Mouse (Mus musculus): Measurements from ENCODE around the gene Spaca9. TPM values are rescaled to one million over a fixed set of nuclear protein-coding genes. Genes with fewer than 3 reads are reported as not detected.

Spaca9 gene
- total RNA-seq, 2 experiments from 2014 or later: 0.96 TPM; not detected in 1

DNA sequence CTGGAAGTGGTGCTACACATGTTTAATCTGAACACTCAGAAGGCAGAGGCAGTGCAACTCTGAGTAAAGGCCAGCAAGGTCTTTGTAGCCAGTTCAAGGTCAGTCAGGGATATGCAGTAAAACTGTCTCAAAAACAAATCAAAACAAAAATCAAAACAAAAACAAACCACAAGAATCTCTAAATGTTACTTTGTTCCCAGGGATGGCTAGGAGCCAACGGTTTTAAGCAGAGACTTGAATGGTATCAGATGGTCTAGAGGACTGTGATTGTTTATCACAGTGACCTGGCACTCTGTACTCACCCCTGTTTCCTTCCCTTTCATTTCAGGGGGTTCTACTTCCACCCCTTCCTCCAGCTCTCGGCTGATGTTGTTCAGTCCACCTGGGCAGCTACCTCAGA is 28.1 kb downstream of the Spaca9 start:
- DNase-seq (ENCODE audit: low spot score in 2 of 2): no peak

DNA sequence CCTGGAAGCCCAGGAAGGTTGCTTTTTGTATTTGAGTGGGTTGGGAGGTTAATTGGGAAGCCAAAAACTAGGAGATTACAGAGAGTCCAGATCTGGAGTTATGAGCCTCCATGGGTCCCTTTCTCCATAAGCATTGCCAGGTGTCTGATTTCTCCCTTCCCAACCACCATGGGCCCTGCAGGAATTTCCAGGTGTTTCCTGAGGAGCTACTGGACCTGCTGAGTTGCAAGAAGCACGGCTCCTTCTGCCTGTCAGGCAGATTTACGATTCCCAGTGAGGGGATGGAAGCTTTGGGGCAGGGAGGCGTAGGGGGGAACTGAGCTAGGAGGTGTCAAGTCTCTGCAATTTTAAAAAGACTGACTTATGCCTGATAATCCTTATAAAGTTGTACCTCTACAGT is 33.7 kb downstream of the Spaca9 start:
- DNase-seq (ENCODE audit: low spot score in 2 of 2): no peak

GRCm38 (mm10) chr2:28662891-28663290 is 36.6 kb downstream of the Spaca9 start:
- no peak for DNase-seq (ENCODE audit: low spot score in 2 of 2)

- DNase-seq (ENCODE audit: low spot score in 2 of 2): no peak
Measured at GRCm38 (mm10) chr2:28656216-28656615, 43.3 kb downstream of the Spaca9 start.

GRCm38 (mm10) chr2:28654295-28654694 is 45.2 kb downstream of the Spaca9 start:
- DNase-seq (ENCODE audit: low spot score in 2 of 2): no peak

GRCm38 (mm10) chr2:28653351-28653750 is 46.2 kb downstream of the Spaca9 start:
- DNase-seq (ENCODE audit: low spot score in 2 of 2): no peak

- no peak for DNase-seq (ENCODE audit: low spot score in 2 of 2)
Measured at GRCm38 (mm10) chr2:28650526-28650925, 49.0 kb downstream of the Spaca9 start.

- DNase-seq (ENCODE audit: low spot score in 2 of 2): no peak
Measured at GRCm38 (mm10) chr2:28643081-28643480, 56.4 kb downstream of the Spaca9 start.

Small RNAs within 50 kb of the gene (microRNA-seq; reads per million reads assigned to microRNA genes)
- 2.7 to 5.1 reads per million in 2 experiments for gene Mir3088

Other genes with a start within 250 kb of the Spaca9 start
- 1 to 10 TPM; 5.1 to 6.8 TPM for gene 1700007K13Rik, start 233.4 kb downstream of the Spaca9 start, total RNA-seq (2021)
- gene Mrps2, start 231.7 kb downstream of the Spaca9 start, total RNA-seq (2021): 10 to 100 TPM; 37.2 to 37.4 TPM
- 1 to 10 TPM; 1.2 to 1.9 TPM for gene Gbgt1, start 202.8 kb downstream of the Spaca9 start, total RNA-seq (2021)
- 1 to 10 TPM in 1 of 2 experiments, not detected in 1; 1.2 TPM for gene Gm10134, start 193.6 kb downstream of the Spaca9 start, total RNA-seq (2021)
- 100 to 1,000 TPM; 155 to 158 TPM for gene Ralgds, start 186.6 kb downstream of the Spaca9 start, total RNA-seq (2021)
- not detected for gene Cel, start 136.3 kb downstream of the Spaca9 start, total RNA-seq (2021)
- gene Gtf3c5, start 116.0 kb downstream of the Spaca9 start, total RNA-seq (2021): 10 to 100 TPM; 19.2 to 19.5 TPM
- not detected for gene Gfi1b, start 77.7 kb downstream of the Spaca9 start, total RNA-seq (2021)
- gene Tsc1, start 58.5 kb downstream of the Spaca9 start, total RNA-seq (2021): 10 to 100 TPM; 43.8 to 44.8 TPM
- 1 to 10 TPM; 1.8 TPM for gene Ak8, start 437 bp upstream of the Spaca9 start, total RNA-seq (2021)
- gene Gtf3c4, start 140.6 kb upstream of the Spaca9 start, total RNA-seq (2021): 10 to 100 TPM; 40.3 to 46.9 TPM
- gene Ddx31, start 140.7 kb upstream of the Spaca9 start, total RNA-seq (2021): 1 to 10 TPM; 9.1 TPM
- under 1 TPM; 0.20 to 0.23 TPM for gene Barhl1, start 216.9 kb upstream of the Spaca9 start, total RNA-seq (2021)